Mouse (Mus musculus) kidney, adult 9 months (tissue): ENCODE data around the gene Glp1r.
A peak's percentile ranks its signal among the peaks of the same experiment; 100 is the strongest.

ENCODE experiments used
- DNase-seq: peaks from one replicate; pipeline ENCODE4 v3.0.0; 2022

Gene Glp1r

GRCm38 (mm10) chr17:30901627-30902026, at the start of gene Glp1r:
TSS of gene Glp1r (plus strand) at chr17:30901817.
- DNase-seq, result no peak

GRCm38 (mm10) chr17:30852345-30852744, 49.3 kb upstream of the Glp1r start:
- DNase-seq, result no peak

- DNase-seq, result no peak
Observed at GRCm38 (mm10) chr17:30857347-30857746, 44.3 kb upstream of the Glp1r start.

GRCm38 (mm10) chr17:30858586-30859259, 42.9 kb upstream of the Glp1r start:
- DNase-seq, result peak; percentile 54

- DNase-seq, result no peak
Observed at GRCm38 (mm10) chr17:30859989-30860585, 41.5 kb upstream of the Glp1r start.

- peak; percentile 83 for DNase-seq
Observed at GRCm38 (mm10) chr17:30860606-30861005, 41.0 kb upstream of the Glp1r start.

GRCm38 (mm10) chr17:30866281-30866680, 35.3 kb upstream of the Glp1r start:
- DNase-seq, result no peak

GRCm38 (mm10) chr17:30866966-30867365, 34.7 kb upstream of the Glp1r start:
- peak; percentile 45 for DNase-seq

GRCm38 (mm10) chr17:30871040-30871439, 30.6 kb upstream of the Glp1r start:
- no peak for DNase-seq

- no peak for DNase-seq
Observed at GRCm38 (mm10) chr17:30874276-30874675, 27.3 kb upstream of the Glp1r start.

GRCm38 (mm10) chr17:30877456-30877855, 24.2 kb upstream of the Glp1r start:
- no peak for DNase-seq

GRCm38 (mm10) chr17:30878626-30879025, 23.0 kb upstream of the Glp1r start:
- no peak for DNase-seq

- DNase-seq, result no peak
Observed at GRCm38 (mm10) chr17:30880391-30880790, 21.2 kb upstream of the Glp1r start.

- DNase-seq, result no peak
Observed at GRCm38 (mm10) chr17:30881001-30881400, 20.6 kb upstream of the Glp1r start.

GRCm38 (mm10) chr17:30882206-30882605, 19.4 kb upstream of the Glp1r start:
- no peak for DNase-seq

- DNase-seq, result no peak
Observed at GRCm38 (mm10) chr17:30883534-30883933, 18.1 kb upstream of the Glp1r start.

GRCm38 (mm10) chr17:30892086-30892485, 9.5 kb upstream of the Glp1r start:
- no peak for DNase-seq

- DNase-seq, result no peak
Observed at GRCm38 (mm10) chr17:30892730-30893129, 8.9 kb upstream of the Glp1r start.

GRCm38 (mm10) chr17:30897075-30897474, 4.5 kb upstream of the Glp1r start:
- no peak for DNase-seq

- no peak for DNase-seq
Observed at GRCm38 (mm10) chr17:30904096-30904495, 2.5 kb downstream of the Glp1r start.

GRCm38 (mm10) chr17:30907577-30907976, 6.0 kb downstream of the Glp1r start:
- DNase-seq, result no peak

- DNase-seq, result no peak
Observed at GRCm38 (mm10) chr17:30910866-30911731, 9.5 kb downstream of the Glp1r start.

- DNase-seq, result no peak
Observed at GRCm38 (mm10) chr17:30911732-30912088, 10.1 kb downstream of the Glp1r start.

GRCm38 (mm10) chr17:30912536-30912935, 10.9 kb downstream of the Glp1r start:
- no peak for DNase-seq
